Mouse (Mus musculus) erythroblast, embryonic 14.5 days (primary cell): ENCODE data around the gene N6amt1.

ENCODE experiments used
- GATA1 ChIP-seq: IDR thresholded peaks from 2 replicates; pipeline ENCODE4 v1.6.1; 2012; ENCODE audit warnings: low read length, inconsistent platforms, mixed read lengths
- TAL1 ChIP-seq: IDR thresholded peaks from 3 replicates; pipeline ENCODE4 v1.6.1; 2012; ENCODE audit warnings: low read length, inconsistent platforms, mixed read lengths

- no peak for TF ChIP-seq TAL1
- no peak for TF ChIP-seq GATA1
Measured at GRCm38 (mm10) chr16:87384366-87384765, 30.4 kb downstream of the N6amt1 start.
